In the genomic region with DNA sequence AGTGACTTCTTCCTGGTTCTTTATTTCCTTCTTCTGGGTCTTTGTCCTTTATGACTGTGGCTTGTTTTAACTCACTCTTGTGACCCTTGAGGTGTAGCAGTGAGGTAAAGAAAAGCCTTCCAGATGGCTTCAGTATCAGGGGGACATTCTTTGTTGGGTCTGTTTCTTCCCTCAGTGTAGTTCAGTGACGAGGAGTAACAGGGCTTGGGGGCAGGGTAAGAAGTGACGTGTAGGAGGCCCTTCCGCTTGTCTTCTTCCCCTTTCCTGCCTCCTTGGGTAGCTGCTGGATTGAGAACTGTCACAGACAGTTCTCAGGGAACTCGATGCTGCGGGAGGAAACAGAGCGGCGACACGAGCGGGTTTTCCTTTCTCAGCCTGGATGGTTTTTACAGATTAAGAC, we compare ENCODE assay signal across 8 mouse cellular contexts. TPM values are rescaled to one million over a fixed set of nuclear protein-coding genes. Genes with fewer than 3 reads are reported as not detected.
DNase-seq lines count a peak whose midpoint lies in the region; ATAC-seq lines count a peak whose summit lies in the region.

No protein-coding gene starts in this region.

- no peaks in the 10 kb centered on the region for H3K36me3 ChIP-seq in liver, embryonic 15.5 days (replicated peaks)

- H3K4me2 ChIP-seq in liver, embryonic 15.5 days = peak overlapping the region; percentile 40; the same call in 1 of the 2 replicates

- WGBS in liver, embryonic 15.5 days (ENCODE audit: insufficient replicate concordance) = 18% methylated on average over 9 of the region's 9 CpGs

- H3K9me3 ChIP-seq in liver, embryonic 15.5 days (replicated peaks) = no peaks in the 10 kb centered on the region

- H3K4me1 ChIP-seq in liver, embryonic 15.5 days (replicated peaks) = peaks cover 30% of the 10 kb centered on the region

- DNase-seq in kidney, adult 9 months = peak; percentile 28
- DNase-seq in kidney, adult 11 months = no peak
- DNase-seq in brain, adult 2 months (ENCODE audit: low read depth, low spot score) = peak; percentile 38
- peak; percentile 52 to 56 for DNase-seq in heart, postnatal 10 days
- DNase-seq in skeletal muscle tissue, adult 2 months (ENCODE audit: low read depth, low spot score) = peak; percentile 26
- DNase-seq in frontal cortex, postnatal 36 days (ENCODE audit: low spot score in 2 of 2) = no peak
- DNase-seq in testis, postnatal 10 days (ENCODE audit: low spot score) = no peak

- peak overlapping the region; percentile 6; the same call in 1 of the 2 replicates for H3K4me3 ChIP-seq in liver, embryonic 15.5 days (replicated peaks)

- H3K27ac ChIP-seq in liver, embryonic 15.5 days (replicated peaks) = no peak overlapping the region; the same call in 1 of the 2 replicates

- ATAC-seq in liver, embryonic 15.5 days (ENCODE audit: insufficient read depth) = no peak

- no peaks in the 10 kb centered on the region for H3K27me3 ChIP-seq in liver, embryonic 15.5 days

- H3K9ac ChIP-seq in liver, embryonic 15.5 days = no peak overlapping the region

- intact Hi-C loops in heart, postnatal 10 days (cut with DNase I) = loop anchor here (2.0 kb wide), 1 partner anchor 41 kb away; no protein-coding TSS in a partner anchor

RNA-seq across cellular contexts. Expression of a gene that starts 43.0 kb away (rescaled TPM):
- 10 to 100 TPM; 68.7 to 69.9 TPM for total RNA-seq in heart, postnatal 10 days (2021)
- polyA plus RNA-seq in liver, embryonic 15.5 days (2015; fragmentation: Nextera tagmentation; extraction: Ambion mirVana) = 10.7 and 11.3 TPM in 2 replicates

Comparison
In these comparisons a context has a peak if more than half of its experiments do, and no peak if none do; other contexts are left out.
1. DNase-seq: peak in kidney, adult 9 months (single experiment), brain, adult 2 months (single experiment), heart, postnatal 10 days (2 of 2) and skeletal muscle tissue, adult 2 months (single experiment); none in kidney, adult 11 months (single experiment), frontal cortex, postnatal 36 days (0 of 2) and testis, postnatal 10 days (single experiment).